Mouse (Mus musculus) cerebellum, adult 11 months (tissue): ENCODE measurements around the gene Dnajb9.
"Not testable (repeated sequence)": the region's sequence is repeated elsewhere in the genome, so short reads cannot be mapped to it uniquely, and the experiment has no call there.

Experiments
- DNase-seq: peaks from one replicate; pipeline ENCODE4 v3.0.0; 2022

Gene Dnajb9

DNA sequence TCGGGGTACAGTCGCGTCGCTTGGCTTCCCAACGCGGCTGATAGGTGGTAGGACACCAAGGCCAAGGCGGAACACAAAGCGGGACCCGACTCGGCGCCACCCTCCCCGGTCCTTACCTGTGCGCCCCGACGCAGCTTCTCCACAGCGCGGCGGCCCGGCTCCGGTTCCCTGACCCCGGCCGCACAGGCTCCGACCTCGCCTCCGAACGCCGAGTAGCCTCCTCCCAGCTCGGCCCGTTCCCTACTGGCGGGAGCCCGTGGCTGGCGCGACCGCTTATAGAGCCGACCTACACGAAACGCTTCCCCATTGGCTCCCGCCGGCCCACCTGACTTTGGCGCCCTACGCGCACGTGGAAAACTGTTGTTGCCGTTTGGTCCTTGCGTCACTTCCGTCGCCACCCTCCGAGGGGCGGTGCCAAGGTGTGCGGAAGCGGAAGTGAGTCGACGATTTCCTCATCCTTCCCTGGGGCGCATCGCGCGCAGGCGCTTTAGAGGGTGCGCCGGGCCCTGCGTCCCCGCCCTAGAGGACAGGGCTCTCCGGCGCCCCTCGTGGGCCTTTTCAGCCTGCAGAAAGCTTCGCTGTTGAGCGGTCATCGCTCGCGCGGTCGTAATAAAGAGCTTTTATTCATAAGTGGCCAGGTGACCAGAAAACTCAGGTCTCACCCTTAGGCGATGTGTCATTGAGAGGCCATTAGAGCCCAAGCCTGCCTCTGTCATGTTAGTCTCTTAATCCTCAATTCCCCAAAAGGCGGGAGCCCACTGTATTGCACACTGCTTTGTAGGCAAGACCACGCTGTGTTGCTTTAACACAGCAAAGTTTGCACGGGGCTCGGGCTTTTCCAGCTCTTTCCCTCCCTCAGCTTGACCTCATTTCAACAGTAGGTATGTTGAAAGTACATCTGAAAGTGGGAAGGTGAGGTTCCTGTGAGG, at the start of gene Dnajb9:
Gene Dnajb9 (minus strand): TSS at position 503 of the 929 bp plus-strand sequence.
- peak; percentile 100 for DNase-seq

DNA sequence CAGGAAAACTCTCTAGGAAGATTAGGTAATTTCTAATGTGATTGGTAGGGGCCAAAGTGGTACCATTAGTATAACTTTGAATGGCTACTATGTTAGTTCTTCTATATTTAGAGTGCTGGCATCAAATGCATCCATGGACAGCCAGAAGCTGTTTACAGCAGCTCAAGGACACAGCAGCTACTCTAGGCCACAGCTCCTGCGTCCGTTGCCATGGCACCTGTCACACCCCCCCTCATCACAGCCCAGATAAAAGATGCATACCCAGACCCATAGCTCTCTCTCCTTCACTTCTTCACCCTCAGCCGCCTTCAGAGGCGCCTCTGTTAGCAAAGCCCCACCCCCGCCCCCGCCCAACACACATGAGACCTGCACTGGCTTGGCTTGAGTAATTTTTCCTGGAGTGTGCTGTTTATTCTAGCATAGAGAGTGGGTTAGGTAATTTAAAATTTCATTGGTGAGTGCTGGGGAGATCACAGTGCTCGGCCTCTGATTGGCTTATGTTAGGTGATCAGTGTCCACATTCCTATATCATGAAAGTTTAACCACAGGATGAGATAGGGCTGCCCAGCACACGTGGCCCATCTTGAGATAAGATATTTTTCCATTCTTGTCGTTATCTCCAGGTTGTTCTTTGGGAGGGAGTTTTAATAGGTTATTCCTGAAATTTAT, 38.3 kb upstream of the Dnajb9 start:
- DNase-seq: no peak

DNA sequence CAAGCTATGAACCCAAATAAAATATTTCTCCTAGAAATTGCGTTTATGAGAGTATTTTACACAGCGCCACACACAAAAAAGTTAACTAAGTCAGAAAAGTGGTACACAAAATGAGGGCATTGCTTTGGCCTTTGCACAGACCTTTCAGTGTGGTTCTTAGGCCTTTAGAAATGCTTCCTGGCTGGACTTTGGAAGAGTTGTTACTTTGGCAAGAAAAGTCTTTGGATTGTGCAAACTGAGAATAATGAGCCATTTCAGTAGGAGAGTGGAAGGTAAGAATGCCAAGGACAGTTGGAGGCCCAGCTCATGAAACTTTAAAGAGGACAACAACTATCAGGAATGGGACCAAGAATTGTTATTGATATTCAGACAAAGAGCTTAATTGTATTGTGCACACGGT, 35.6 kb upstream of the Dnajb9 start:
- DNase-seq: no peak

DNA sequence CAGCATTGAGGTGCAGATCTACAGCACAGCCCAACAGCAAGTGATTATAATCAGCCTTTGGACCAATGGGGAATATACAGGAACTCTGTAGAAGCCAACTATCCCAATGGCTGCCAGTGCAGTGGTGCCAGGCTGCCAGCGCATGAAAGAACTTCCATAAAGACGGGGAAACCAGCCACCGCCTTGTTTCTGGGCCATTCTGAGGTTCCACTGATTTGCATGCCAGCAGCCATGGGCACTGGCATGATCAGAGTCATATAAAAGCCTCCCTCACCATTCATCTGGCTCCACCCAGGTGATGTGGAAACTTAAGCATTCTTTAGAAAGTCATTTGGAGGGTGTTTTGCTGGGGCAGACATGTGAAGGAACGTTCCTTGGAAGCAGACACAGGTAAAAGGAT, 32.3 kb upstream of the Dnajb9 start:
- DNase-seq: no peak

DNA sequence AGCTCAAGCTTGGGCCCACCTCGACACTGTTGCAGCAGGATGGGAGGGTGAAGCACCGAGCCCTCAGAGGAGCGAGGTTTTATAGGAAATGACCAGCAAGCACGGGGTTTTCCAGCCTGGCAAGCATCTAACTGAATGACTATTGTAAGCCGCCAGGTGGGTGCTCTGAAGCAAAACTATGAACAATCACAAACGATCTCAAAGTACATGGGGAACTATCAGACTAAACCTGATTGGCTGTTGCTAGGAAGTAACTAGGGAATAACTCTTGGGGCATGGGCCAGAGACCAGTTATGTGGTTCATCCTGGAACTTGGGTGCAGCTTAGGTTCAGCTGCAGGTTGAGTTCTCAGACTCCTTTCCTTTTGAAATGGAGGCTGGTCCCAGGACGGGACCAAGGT, 31.0 kb upstream of the Dnajb9 start:
- DNase-seq: no peak

DNA sequence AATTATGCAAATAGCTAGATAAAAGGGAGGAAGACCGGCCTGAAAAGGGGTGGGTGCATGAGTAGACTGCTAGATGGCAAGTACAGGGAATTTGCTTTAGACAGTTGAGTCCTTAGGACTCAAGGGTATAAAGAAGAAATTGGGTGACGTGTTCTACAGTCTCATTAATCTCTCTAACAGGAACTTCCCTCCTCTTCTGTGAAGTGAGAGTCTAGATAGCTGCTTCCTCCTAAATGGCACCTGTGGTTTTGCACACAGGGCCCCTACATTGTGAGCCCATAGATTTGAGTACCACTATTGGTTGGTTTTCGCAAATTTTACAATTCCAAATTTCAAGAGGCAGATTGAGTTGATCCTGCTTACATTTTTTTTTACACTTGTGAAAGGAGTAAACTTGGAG, 14.5 kb upstream of the Dnajb9 start:
- DNase-seq: no peak

DNA sequence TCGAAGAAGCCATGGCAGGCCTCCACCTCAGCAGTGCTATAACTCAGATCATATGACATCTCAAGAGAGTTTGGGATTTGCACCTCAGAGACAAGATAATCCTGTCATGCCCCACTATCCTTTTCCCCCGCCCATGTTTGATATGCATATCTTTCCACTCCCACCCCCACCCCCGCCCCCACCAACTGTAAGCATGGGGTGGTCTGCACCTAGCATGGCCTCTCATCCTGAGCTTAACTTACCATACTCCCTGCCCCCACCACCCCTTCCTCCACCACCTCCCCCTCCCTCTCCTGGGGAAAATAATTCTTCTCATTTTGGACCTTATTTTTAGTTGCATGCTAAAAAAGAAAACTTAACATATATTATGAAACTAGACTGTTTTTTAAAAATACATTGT, 12.9 kb upstream of the Dnajb9 start:
- DNase-seq: no peak

DNA sequence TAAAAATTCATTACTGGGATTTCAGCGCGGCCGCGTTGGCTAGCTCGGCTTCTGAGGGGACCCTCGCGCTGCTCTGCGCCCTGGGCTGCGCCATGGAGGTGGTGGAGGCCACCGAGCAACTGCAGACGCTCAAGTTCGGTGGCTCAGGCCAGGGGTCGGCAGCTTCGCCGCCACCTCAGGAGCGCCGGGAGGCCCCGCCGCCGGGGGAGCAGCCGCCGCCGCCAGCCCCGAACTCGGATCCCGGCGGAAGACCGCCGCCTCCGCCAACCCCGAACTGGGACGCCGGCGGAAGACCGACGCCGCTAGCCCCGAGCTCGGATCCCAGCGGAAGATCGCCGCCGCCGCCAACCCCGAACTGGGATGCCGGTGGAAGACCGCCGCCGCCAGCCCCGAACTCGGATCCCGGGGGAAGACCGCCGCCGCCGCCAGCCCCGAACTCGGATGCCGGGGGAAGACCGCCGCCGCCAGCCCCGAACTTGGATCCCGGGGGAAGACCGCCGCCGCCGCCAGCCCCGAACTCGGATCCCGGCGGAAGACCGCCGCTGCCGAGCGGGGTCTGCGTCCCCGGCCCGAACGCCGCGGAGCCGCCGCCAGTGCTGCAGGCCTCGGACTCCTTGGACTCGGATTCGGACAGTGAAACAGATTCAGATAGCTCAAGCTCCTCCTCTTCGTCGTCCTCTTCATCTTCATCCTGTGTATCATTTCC, 11.7 kb upstream of the Dnajb9 start:
- DNase-seq: peak; percentile 23

DNA sequence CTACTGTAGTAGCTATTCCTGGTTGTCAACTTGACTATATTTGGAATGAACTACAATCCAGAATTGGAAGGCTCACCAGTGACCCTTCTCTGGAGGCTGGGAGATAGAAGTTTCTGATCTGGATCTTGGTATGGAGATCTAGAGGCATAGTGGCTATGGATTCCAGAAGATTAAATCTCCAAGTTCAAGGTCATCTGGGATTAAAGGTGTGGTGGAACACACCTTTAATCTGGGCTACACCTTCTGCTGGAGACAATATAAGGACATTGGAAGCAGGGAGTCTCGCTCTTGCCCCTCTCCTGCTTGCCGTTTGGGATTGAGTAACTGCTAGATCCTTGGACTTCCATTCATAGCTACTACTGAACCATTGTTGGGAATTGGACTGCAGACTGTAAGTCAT, 10.9 kb upstream of the Dnajb9 start, which contains the start of gene Pnpla8:
Gene Pnpla8 (plus strand): TSS at position 301 of the 400 bp plus-strand sequence.
- not testable (repeated sequence) for DNase-seq

DNA sequence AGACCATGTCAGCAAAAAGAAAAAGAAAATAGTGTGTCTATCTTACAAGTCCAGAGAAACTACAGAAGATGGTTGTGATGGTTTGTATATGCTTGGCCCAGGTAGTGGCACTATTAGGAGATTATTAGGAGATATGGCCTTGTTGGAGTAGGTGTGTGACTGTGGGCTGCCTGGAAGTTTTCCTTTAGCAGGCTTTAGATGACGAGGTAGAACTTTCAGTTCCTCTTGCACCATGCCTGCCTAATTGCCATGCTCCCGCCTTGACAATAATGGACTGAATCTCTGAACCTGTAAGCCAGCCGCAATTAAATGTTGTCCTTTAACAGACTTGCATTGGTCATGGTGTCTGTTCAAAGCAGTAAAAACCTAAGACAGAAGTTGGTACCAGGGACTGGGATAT, 1.4 kb upstream of the Dnajb9 start:
- no peak for DNase-seq

DNA sequence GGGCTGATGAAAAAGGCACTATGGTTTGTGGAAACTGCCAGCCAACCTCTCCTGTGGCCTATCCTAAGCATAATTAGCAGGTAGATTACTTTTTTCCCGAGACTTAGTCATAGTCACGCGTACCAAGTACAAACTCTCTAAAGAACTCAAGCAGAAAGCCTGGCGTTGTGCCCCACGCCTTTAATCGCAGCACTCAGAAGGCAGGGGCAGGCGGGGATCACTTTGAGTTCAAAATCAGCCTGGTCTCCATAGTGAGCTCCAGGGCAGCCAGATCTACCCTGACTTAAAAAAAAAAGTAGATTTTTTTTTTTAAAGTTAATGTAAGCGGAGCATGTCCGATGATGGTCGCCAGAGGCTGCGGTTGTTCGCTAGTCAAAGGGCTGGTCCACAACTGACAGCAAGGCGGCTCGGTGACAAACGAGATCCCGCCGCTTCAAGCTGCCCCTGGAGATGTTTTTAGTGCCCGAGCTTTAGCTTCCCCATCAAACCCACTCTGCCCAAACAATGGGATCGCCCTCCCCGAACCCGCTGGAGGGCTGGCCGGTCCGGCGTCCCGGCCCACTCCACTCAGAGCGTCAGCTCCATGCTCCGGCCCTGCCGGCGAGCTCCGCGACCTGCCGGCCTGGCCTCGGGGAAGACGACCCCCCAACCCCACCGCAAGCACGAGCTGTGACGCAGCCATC, 844 bp downstream of the Dnajb9 start:
- peak; percentile 45 for DNase-seq

DNA sequence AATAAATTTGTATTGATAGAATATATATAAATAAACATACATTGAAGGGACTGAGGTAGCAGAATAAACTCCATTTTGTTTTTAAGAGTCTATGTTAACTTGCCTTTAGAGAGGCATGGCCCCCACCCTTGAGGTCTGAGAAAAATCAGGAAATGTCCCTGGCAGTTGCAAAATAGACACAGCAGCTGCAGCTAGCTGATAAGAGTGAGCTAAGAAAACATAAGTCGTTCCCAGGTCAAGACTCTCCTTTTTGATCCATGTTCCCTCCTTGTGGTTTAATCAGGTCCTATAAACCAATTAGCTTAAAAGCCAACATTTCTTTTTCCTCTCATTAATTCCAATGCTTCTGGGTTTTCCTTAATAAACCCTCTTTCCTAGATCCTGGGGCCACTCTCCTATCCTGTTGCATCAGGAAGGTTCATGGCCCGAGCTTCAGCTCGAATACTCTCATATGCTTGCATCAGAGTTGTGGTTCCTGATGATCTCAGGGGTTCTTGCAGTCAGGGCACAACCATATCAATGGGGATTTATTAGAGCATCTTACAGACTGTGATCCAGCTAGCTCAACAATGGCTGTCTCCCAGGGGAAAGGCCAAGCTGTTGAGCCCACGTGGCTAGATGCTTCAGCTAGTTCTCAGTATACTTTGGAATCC, 12.1 kb downstream of the Dnajb9 start:
- DNase-seq: no peak

DNA sequence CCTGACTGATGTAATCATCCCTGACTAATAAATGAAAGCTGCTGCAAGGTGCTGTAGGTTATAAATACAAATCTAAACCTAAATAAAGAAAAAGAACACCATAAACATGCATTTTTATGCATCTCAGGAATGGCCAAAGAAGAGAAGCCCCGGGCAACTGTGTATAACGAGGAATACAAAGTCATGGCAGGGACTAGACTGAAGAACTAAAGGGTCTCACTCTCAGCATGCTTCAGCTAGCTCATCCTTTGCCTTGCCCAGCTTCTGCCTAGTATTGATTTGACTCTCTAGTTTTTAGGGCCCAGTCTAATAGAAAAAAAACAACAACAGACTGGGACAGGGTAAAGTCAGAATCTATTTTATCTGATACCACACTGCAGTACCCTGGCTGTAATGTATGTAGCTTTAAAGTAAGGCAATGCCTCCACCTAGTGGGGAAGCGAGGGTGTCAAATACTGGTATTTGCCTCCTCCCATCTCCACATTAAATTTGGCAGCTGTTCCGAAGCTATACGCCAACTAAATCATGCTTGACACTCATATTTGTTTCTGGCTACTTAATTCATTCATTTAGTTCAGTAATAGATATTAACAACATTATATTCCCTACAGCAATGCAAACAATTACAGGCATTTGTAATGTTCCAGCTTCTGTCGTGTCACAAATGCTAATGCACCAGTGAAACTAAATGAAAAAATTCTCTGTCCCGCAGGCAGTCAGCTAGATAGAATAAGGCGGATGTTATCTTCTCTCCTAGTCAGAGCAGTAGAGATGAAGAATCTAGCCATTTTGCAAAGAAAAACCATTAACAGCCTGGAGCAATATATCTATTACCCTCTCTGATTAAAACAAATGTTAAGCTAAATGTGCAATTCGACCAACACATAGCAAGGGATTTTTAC, 28.8 kb downstream of the Dnajb9 start:
- peak; percentile 10 for DNase-seq

DNA sequence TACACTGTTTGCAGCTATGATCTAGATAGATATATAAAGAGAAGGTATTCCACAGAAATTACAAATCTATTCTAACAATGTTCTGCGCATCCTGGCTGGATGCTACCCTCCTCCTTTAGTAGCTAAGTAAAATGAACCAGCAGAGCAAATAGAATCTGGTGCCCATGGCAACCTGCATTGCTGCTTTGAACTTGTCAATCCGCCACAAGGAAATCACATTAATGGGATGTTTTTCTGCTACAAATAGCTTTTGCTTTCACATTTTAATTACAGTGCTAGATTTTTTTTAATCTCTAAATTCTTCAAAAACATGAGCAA, 33.1 kb downstream of the Dnajb9 start:
- no peak for DNase-seq

DNA sequence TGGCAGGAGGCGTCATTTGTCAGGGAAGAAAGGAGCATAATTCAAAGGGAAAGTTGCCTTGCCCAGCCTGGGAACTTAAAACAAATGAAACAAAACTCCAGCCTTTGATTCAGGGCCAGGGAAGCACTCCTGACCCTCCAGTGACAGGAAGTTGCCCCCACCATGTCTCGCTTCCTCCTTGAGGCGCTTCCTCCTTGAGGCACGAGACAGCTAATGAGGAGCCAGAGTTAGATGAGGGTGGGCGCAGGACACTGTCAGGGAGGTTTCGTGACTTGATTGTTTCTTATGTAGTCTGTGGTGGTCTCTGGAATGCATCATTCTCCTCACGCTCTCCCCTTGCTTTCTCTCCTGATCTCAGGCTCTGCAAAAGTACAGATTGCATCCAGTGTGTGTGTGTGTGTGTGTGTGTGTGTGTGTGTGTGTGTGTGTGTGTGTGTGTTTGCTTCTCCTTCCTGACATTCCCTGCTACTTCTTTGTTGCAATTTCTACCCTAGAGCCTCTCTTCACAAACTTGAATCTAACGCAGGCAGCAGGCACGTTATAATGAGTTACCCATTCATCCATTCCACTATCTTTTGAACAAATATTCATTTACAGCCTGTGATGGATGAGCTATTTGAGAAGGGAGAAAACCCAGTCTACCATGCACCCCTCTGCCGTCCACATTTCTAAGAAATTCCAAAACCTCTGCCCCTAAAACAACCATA, 33.6 kb downstream of the Dnajb9 start:
- no peak for DNase-seq

DNA sequence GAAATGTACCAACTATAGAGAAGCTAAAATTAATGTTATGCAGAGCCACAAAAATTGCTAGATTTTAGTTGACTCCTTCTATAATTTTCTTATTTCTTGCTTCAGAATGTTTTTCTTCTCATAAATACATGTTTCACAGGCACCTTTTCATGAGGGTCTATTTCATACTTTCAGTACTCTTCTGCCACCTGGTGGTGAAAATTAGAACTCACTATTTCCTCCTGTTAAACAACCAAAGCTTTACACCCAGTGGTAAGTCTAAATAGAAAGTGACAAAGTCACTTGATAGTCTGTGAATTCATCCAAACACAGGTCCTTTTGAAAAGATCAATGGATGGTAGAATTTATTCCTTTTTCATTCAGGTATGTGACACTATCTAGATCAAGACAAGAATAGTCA, 43.2 kb downstream of the Dnajb9 start:
- no peak for DNase-seq

DNA sequence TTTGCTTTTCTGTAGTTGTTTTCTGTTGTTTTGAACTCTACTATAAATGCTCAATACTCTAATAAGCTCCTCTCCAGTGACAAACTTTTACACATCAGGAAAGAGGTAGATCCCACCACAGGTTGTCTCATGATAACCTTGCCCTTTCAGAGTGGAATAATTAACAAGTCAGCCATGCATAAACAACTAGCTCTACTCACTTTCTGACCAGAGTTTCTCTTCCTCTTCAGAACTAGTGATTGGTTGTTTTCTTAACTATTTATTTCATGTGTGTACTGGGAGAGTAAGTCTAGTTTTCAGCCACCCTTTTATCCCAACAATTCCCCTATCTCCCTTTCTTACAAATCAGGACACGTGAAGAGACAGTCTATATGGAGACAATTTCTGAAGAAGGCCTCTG, 50.8 kb downstream of the Dnajb9 start:
- no peak for DNase-seq
